Mouse (Mus musculus): ENCODE measurements at regions not wholly inside any gene's neighbourhood (a gene's known extent, or its start where the extent isn't known, plus 50 kb on each side); places are given as distances from the start of the nearest gene placed in this dataset.
A peak's percentile ranks its signal among the peaks of the same experiment; 100 is the strongest.
"Not testable (repeated sequence)": the region's sequence is repeated elsewhere in the genome, so short reads cannot be mapped to it uniquely, and the experiment has no call there.

DNA sequence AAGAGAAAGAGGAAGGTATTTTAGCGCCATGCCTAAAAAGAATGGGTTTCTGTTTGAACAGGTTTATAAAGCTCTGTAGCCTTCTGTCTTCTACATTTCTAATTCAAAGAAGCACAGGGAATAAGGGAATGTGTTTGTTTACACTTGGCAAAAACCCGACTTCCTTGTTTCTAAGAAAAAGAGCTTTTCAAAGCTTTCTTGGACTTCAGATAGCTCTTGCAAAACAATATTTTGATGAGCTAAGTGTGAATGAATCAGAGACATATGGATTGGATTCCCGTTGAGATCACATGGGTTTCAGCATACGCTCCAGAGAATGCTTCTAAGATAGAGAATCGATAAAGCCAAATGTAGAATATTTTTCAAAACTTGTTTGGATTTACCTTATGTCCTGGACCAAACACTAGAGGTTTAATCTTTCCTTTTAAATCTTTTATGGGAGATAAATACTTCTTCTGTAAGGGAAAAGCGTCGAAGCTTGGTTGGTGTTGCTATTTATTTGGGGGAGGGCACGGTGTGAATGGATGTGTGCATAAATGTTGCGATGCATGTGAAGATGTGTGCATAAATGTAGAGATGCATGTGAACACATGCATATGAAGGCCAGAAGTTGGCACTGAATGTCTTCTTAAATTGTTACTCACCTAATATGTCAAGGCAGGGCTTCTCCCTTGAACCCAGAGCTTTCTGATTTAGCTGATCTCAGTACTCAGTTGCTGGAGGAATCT, 576.4 kb downstream of the Nyap2 start:
- DNase-seq = no peak

DNA sequence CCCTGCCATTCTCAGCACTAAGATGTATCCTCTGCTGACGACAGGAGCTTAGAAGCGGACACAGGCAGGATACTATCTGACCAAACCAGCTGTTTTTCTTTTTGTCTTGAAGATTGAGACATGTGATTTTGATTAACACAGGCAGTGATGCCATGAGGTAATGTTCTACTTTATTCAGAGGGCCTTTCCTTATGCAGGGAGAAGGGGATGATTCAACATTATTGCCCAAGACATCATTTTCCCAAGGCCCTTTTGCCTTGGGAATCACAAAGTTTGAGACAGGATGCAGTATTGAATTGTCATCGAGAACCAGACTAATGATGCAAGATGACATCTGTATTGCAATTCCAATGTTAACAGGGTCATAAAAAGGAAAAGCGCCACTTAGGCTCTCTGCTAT, 571.7 kb upstream of the Gm9747 start:
- no peak for DNase-seq

DNA sequence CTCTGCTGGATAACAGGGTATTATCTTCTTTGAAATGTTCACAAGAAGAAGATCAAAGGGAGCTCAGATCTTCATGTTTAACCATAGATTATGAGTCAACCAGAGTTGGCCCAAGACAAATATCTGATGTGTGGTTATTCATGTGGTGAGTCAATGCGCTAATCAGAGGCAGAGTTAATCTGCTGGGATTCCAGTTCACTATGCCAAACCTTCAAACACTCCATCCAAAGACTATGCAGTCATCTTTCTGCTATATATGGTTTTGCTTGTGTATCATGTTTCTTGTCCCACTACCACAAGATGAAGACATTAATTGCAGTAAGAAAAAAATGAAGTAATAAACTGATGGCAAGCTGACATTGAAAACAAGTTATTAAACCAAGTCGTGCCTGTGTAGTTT, 561.8 kb upstream of the Gm9747 start:
- no peak for DNase-seq

DNA sequence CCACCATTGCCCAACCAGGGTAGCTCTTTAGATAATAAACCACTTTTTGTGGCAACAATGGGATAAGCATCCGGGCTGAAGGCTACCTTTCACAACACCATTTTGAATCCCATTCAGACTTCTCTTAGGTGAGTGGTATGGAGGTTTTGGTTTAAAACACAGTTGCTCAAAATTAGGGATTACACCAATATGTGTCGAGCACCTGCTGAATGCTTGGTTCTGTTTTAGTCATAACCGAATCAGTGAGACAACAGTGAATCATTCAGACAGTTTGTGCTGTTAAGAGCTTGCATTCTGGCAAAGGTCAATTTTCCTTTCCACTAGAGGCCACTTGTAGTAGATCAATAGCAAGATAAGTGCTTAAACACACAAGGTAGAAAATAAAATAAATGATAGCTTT, 561.2 kb upstream of the Gm9747 start:
- no peak for DNase-seq

DNA sequence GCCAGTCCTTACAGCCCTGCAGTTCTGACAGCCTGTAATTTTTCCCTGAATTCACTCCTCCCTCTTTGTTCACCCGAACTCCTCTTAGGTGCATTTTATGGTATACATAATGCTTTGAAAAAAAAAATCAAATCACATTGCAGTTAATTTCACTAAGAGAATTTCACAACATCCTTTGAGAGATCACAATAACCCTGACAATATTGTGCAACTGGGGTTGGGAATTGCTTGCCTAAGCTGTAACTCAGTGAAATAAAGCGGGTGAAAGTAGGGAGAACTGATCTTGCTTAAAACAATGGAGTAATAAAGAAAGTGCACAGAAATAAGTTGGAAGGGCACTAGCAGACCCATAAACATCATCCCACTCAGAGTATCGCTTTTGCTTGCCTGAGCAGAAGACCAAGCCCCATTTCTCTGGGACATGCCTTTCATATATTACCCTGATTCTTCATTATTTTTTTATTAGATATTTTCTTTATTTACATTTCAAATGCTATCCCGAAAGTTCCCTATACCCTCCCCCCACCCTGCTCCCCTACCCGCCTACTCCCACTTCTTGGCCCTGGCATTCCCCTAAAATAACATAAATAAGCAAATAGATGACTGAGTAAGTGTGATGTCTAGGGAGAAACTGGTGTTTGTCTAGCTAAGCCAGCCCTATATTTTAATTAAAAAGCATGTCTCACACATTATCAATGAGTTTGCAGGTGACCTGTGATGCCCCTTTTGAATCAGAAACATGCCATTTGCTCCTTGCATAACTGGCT, 557.2 kb upstream of the Gm9747 start:
- DNase-seq = no peak

DNA sequence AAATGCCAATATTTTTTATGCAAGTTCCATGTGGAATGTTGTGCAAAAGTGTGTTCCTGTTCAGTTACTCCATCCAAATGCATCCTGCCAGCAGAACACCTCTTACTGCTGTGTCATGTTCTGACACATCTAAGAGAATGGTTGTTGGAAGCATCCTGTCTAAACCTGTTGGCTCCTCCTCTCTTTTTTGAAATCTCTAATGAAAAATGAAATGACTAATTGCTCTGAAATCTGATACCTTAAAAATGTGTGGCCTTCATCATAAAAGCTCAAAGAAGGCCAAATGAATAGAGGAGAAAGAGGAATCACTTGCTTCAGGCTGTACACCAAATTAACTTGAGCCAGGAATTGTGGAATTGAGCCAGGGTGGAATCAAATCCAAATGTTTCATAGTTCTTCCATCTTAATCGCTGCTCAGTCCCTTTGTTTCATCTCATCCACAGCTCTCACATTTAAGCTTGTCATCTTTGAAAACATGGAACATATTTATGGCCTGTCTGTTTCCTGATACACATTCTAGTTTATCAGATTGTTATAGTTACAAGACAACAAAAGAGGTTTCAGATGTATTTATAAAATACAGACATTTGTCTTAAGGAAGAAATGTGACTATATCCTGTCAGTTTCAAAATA, 555.0 kb upstream of the Gm9747 start:
- no peak for DNase-seq

DNA sequence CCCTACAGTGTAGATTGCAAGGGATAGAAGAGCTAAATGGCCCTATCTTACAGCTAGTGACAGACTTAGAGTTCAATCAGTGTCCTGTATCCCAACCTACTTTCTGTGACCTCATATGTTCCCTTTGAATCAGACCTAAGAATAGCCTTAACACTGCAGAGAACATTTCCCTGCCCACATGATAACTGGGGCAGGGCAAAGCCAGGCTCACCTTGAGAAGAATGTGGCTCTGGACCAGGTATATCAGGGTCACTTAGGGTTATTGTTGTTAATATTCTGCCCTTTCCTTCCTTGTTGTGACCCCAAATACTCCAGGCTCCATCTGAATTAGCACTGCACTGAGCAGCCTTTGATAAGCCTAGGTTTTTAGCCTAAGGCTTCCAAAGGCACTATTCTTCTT, 536.8 kb upstream of the Gm9747 start:
- no peak for DNase-seq

DNA sequence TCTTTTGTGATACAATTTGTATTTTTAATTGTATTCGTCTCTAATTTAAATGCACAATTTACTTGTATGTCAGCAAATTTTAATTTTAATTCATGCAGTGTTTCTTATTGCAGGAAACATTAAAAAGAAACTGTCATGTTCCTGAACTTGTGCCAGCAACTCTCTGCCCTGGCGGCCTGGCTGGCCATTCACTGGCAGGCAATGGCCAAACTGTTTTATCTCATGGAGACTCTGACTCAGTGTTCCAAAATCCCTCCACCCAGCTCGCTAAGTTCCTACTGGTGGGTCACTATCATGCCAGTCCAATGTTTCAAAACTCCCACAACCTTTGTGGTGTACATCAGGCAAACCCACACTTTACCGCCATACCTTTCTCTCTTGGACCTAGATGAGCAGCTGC, 523.7 kb upstream of the Gm9747 start:
- DNase-seq = no peak

DNA sequence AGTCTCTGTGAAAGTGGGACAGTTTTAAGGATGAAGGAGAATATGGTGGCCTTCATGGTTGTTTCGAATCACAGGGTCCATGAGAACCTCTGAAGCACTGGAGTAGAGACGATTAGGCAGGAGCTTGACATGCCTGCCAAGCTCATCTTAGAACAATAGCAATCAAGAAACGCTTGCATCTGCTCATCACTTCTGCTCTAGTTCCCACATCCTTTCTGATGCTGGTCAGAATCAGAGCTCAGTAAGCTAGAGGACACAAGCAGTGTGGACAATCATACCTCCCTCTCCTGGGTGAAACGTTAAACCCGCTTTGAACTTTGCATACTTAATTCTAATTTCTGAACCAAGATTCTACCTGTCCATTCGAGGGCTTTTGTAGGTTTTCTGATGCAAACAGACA, 515.8 kb upstream of the Gm9747 start:
- DNase-seq = no peak

DNA sequence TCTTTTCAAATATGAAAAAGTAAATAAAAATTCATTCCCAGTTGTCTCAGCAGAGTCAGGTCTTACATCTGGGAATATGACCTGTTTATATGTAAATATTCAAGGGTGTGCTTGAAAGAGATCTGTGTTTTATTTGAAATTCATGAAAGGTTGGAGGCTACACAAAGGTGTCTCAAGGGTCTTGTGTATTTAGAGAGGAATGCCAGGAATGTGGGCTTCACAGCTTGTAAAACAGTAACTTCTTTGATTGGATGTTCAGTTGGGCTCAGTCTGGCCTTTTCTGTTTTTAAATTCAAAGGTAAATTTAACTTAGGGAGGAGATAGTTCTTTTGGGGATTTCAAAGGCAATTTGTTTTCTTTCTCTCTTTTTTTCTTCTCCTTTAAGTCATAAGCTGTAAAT, 514.7 kb upstream of the Gm9747 start:
- no peak for DNase-seq

DNA sequence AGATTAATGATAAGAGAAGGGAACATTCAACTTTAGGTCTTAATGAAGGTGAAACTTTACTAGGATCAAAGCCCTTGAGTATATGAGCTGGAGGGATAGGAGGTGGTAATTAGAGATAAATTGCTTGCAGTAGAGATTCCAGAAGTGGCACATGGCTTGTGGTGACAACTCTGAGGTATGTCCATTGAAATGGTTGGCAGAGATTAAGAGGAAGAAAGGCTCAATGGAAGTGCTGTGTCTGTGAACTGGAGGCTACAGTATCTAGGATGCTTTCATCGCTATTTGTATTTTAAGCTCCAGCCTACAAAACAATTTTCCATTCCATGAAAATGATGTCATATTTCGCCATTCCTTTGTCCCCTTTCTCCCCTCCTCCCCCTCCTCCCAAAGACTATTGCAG, 508.1 kb upstream of the Gm9747 start:
- no peak for DNase-seq

DNA sequence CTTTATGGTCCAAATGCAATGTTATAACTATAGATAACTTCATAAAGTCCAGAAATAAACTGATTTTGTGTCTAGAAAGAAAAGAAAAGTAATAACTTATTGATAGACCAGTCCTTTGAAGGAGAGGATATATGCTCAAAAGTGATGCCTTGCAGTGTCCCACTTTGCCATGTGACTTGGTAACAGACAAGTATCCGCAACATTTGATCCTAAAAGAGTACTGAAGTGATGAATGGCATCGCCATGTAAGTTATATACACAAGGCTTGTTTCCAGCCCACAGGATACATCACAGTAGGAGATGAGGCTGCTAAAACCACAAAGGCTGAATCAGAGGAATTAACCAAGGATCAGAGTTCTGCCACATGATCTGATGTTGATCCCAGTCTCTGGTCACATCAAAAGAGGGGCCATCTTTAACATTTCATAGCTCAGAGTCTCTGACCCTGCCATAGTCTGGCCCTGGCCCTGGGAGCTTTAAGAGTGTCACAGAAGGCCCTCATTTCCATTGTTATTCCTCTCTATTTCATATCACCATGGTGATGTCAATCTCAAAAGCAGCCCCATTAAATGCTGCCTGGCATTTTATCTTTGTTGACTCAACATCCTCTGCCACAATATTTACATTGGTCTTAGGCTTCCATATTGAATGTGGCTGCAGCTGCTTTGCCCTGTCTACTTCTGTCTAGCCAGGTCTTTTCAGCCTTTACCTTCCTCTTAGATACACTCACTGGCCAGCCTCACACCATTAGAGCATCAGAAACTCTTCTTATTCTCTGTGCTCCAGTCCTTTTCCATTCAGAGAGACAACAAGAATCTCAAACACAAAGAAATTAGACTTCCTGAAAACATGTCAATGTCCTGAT, 506.4 kb upstream of the Gm9747 start:
- DNase-seq = no peak

DNA sequence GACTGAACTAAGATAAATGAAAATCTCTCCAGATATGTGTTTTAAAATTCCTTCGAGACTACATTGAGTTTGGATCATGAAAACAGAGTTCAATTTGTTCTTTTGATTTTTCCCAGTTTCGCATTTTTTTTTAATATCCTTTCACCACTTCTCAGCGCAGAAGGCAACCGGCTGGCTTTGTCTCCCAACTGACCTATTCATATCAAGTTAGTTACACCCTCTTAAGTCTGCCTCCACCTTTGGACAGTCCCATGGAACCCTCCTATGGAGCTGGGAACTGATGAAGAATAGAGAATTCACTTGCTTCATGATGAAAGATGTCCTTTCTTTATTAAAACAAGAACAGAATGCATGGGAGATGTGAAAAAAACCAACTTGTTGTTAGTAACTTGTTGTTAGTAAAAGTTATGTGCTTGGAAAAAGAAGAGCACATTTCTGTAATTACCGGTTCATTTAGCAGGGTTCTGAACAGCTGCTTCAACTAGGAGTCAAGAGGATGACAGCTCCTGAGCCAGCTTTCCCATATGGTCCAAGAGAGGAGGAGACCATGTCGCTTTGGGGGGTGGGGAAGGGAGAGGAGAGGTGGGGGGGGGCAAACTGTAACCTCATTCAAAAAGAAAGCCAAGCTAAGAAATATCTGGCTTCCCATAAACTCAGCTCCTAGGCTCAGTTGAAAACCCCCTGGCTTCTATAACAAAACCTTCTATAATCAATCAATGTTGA, 495.6 kb upstream of the Gm9747 start:
- DNase-seq = no peak

DNA sequence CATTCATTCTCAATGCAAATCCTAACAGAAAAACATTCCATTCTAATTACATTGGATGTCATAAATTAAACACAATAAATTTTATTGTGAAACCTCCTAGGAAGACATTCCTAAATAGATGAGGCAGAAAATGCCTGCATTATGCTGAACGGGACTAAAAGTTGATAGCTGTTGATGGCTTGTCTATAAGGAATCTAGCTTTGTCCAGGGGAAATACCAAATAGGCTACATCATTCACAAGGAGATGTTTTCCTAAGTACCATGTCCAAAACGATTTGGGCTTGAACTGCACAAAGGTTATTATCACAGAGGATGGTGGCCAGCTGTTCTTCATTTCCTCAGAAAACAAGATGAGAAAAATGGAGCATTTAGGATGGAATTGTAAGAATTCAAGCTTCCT, 494.5 kb upstream of the Gm9747 start:
- DNase-seq = peak; percentile 8

DNA sequence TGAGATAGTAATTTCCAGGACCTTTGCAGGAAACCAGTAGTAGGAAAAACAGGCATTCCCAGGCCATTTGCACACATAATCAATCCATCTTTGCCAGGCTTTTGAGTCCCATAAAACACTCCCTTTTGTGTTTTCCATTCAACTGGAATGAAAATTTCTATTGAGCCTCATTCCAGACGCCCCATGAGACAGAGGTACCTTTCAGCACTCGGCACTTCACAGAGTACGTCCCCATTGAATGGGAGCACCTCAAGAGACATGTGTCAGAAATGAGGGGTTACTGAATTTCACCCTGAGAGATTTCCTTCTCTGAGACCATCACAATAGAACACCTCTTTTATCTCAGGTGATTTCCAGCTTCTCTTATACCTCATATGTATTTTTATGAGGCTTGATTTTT, 493.5 kb upstream of the Gm9747 start:
- DNase-seq = no peak

DNA sequence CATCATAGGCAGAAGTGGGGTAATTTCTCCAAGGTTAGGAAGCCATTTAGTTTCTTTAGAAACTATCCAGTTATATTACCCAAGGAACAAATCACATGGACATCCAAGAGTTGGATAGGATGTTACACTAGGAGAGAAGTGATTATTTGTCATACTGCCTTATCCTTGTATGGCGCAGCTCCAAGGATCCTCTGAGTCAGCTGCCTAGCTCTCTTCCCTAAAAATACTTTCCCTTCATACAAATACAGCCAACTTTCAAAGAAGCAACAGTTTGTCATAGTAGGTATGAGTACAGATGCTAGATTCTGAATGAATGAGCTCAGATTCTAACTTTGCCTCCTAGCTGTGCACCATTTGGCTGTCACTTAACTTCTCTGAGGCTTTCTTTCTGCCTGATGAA, 492.9 kb upstream of the Gm9747 start:
- DNase-seq = no peak

DNA sequence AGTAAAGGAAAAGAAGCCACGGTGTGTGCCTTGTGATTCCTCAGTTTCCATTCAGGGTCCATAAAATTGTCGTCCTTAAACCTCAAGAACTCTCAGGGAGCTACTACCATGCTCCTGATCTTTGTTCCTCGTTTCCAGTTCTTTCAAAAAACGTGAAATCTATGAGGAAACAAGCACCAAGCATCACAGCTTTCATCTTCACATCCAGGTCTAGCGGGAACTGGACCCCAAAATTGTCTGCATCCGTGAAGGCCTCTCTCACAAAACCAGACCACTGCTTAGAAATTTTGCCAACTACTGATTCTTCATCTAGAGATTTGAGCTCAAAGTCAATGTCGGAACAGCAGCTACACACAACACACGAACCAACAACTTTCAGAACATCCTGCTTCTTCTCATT, 491.0 kb upstream of the Gm9747 start:
- not testable (repeated sequence) for DNase-seq

DNA sequence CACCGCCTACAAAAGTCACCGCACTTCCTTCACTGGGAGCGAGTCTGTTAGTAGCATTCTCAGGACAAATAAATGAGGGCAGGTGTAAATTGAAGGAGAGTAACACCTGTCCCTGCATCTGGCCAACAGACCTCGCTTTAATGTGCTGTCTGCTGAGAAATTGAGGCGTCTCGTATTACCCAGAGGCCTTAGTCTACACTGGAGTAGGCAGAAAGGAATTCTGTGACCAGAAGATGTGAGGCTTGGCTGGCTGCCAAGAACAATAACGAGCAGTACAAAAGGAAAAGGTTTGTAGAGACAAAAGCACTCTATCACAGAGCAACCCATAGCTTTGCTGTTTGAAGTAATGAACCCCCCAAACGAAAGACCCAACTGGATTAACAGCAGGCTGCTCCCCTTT, 488.4 kb upstream of the Gm9747 start:
- peak; percentile 81 for DNase-seq

DNA sequence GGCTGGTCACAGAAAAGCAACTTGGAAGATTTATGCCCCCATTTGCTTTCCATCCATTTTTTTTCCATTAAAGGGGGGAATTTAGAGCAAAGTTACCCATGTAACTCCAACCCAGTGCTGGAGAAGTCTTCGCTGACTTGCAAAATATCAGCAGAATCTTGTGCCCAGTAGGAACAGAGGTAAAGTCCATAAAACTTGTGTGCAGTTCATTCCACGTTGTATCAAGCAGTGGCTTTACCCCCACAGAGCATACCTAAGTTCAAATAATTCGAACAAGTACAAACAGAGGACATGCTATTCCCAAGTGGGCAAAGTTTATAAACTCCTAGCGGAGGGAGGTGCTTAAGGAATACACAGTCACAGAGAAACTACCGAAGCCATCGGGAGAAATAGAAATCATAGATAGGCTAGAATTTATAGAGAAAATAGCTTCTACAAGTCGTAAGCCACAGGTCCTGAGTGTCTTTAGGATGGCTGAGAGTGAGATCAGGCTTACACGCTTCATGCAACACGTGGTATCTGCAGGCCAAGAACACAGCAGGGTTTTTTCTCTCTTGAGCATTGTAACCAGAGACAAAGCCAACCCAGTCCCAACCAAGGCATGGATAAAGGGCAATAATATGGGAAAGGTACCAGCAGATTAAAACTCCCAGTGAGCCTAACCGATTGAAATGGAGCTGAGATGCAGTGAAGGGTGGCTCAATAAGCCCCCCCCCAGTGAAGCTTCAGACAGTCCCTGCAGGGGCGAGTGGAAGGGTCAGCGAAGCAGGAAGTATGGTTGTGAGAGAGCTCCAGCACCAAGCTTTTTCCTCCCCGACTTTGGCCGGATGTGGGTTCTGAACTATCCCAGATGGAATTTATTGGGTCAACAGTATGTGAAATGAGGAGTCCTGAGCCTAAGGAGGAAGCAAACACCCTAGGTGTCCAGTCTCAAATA, 487.6 kb upstream of the Gm9747 start:
- peak; percentile 36 for DNase-seq

DNA sequence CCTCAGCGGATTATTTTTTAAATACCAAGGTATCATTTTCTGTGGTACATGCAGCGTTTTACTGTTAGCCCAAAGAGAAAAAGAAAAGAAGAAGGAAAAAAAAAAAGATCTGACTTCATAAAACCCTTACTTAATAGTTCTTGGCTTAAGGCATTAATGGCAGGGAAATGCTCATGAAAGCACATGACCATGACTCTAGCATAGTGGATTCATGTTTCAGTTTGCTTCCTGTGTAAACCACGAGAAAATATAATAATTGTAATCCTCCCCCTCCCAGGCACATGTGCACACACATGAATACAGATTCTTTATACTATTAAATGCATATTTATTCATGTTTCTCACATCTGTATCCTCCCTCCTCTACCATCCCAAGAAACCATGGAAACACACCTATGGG, 486.9 kb upstream of the Gm9747 start:
- no peak for DNase-seq

DNA sequence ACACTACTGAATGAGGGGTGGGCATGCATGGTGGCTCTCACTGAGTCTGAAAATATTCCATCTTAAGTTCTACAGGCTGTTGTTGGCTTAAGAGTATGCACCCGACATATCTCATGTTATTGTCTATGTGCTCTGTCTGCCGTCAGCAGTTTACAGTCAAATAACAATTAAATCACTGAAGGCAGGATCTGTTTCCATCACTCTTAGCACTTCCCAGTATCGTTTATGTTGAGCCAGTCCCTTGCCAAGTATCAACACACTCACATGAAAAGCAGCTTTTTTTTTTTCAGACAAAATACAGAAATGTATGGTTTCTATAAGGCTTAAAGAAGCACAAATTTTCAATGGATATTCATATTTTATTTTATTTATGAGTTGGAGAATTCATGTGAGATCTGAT, 485.9 kb upstream of the Gm9747 start:
- DNase-seq = no peak

Measured in kidney, postnatal 10 days (tissue).